Mouse (Mus musculus) midbrain, embryonic 12.5 days (tissue): ENCODE results near the gene Zfp27. TPM values are rescaled to one million over a fixed set of nuclear protein-coding genes. Genes with fewer than 3 reads are reported as not detected.

Experiments used
- ATAC-seq: fragments of 200-750 bp; cut with Nextera tagmentation; 2 replicates; pipeline ENCODE4 v1.8.0; 2017; ENCODE audit warnings: low read depth, moderate TSS enrichment, moderate library complexity; ENCODE audit not compliant: low FRiP score
- H3K27ac ChIP-seq: fragments of 300-500 bp; sonication (generic); replicated peaks from 2 replicates; pipeline ENCODE4 v1.5.1; 2016; ENCODE audit warnings: mild to moderate bottlenecking
- H3K27me3 ChIP-seq: fragments of 300-500 bp; sonication (generic); 2 replicates; pipeline ENCODE4 v1.6.1; 2016; ENCODE audit warnings: mild to moderate bottlenecking
- H3K36me3 ChIP-seq: fragments of 300-500 bp; sonication (generic); 2 replicates; pipeline ENCODE4 v1.6.1; 2016
- H3K4me1 ChIP-seq: fragments of 300-500 bp; sonication (generic); 2 replicates; pipeline ENCODE4 v1.6.1; 2016
- H3K4me2 ChIP-seq: fragments of 300-500 bp; sonication (generic); replicated peaks from 2 replicates; pipeline ENCODE4 v1.6.1; 2016; ENCODE audit warnings: mild to moderate bottlenecking, moderate library complexity
- H3K4me3 ChIP-seq: fragments of 300-500 bp; sonication (generic); 2 replicates; pipeline ENCODE4 v1.5.1; 2016; ENCODE audit warnings: mild to moderate bottlenecking
- H3K9ac ChIP-seq: fragments of 300-500 bp; sonication (generic); replicated peaks from 2 replicates; pipeline ENCODE4 v1.6.1; 2016; ENCODE audit warnings: mild to moderate bottlenecking, moderate library complexity
- H3K9me3 ChIP-seq: fragments of 300-500 bp; sonication (generic); 2 replicates; pipeline ENCODE4 v1.6.1; 2016; ENCODE audit warnings: mild to moderate bottlenecking
- WGBS: fragments of 180-500 bp; shearing (Covaris S2); methylation state at CpG from one replicate; pipeline ENCODE4 v1.1.7; 2016; 5-methylcytosine and 5-hydroxymethylcytosine counted together
- polyA plus RNA-seq: library from polyadenylated mRNA; unstranded; fragments of >200 nt; fragmentation: Nextera tagmentation; extraction: Ambion mirVana; gene quantifications from 2 replicates; pipeline ENCODE4 v1.2.1, GENCODE M21; 2016

Gene Zfp27
- polyA plus RNA-seq, 1 experiment from 2014 or later = 14.3 TPM

DNA sequence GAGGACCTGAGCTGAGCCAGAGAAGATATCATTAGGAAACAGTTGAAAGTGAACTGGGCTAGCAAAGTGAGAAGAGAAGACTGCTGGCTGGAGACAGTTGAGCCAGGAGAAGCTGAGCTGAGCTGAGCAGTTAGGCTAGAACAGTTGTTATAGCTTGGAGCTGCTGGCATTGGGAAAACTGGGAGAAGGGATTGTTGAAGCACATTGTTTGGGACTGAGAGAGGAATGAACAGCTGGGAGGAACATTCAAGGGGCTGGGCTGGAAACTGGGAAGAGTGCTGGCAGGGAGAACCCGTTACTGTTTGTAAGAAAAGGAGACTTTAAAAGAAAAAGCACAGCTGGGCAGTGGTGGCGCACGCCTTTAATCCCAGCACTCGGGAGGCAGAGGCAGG, 11.7 kb upstream of the Zfp27 start:
- no peak overlapping the region for H3K4me3 ChIP-seq
- no peak overlapping the region for H3K9ac ChIP-seq
- H3K27me3 ChIP-seq = no peaks in the 10 kb centered on the region
- no peak for ATAC-seq
- H3K36me3 ChIP-seq = peaks cover 37% of the 10 kb centered on the region
- H3K27ac ChIP-seq = no peak overlapping the region
- 84% methylated on average over 4 of the region's 4 CpGs for WGBS
- H3K9me3 ChIP-seq = 0 out of 2 replicates have a peak, but pooled peaks cover 3% of the 10 kb centered on the region
- H3K4me2 ChIP-seq = no peak overlapping the region
- H3K4me1 ChIP-seq = no peaks in the 10 kb centered on the region

DNA sequence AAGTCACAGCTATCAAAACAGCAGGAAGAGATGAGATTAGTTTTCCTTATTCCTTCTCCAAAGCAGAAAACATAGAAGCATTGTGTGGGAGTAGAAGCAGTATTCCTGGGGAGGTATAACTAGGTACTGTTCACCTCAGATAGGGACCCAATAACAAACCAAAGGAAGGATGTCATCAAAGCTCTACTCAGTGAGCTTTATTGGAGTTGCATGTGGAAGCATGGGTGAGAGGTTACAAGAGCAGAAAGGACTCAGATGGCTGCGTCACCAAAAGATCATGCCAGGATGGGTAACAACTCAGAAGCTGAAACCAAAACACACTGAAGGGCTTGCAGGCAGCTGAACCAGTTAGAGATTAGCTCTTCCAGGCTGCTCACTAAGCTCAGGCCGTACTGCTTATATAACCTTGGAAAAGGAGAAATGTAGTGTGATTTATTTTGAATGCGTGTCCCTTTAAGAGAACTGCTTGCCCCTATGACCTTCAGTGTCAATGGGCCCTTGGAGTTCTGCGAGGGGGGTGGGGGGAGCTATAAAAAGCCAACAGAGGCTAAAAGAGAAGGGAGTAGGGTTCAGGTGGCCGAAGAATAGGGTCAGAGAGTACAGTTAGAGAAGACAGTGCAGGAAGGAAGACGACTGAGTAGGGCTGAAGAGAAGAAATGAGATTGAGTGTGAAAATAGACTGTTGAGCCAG, 11.1 kb upstream of the Zfp27 start:
- 66% methylated on average over 6 of the region's 6 CpGs for WGBS

DNA sequence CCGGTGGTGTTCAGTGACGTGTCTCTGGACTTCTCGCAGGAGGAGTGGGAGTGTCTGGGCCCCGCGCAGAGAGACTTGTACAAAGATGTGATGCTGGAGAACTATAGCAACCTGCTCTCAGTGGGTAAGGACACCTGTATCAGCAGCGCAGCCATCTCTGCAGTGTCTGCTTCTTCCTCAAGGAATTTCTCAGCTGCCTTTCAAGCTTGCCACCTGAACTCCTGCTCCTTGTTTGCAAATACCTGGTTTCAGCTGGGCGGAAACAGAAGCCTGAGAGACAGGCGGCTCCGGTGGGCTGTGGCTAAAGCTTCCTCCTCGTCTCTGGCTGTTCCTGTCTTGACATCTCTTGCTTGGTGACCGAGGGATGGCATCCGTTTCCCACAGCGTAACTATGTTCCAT, 5.8 kb upstream of the Zfp27 start:
- Histone ChIP-seq H3K4me1 (peaks cover 18% of the 10 kb centered on the region), H3K27me3 (no peaks in the 10 kb centered on the region), H3K36me3 (peaks cover 56% of the 10 kb centered on the region), H3K4me2 (no peak overlapping the region), H3K27ac (no peak overlapping the region), H3K9ac (no peak overlapping the region), H3K9me3 (0 out of 2 replicates have a peak, but pooled peaks cover 3% of the 10 kb centered on the region), H3K4me3 (no peak overlapping the region)
- ATAC-seq = no peak
- 96% methylated on average over 13 of the region's 13 CpGs for WGBS

More for the DNA sequence above, 11.1 kb upstream of the Zfp27 start:
- H3K9me3 ChIP-seq = 0 out of 2 replicates have a peak, but pooled peaks cover 3% of the 10 kb centered on the region
- H3K4me1 ChIP-seq = no peaks in the 10 kb centered on the region
- H3K36me3 ChIP-seq = peaks cover 40% of the 10 kb centered on the region
- H3K4me2 ChIP-seq = no peak overlapping the region
- H3K27me3 ChIP-seq = no peaks in the 10 kb centered on the region
- no peak overlapping the region for H3K9ac ChIP-seq
- no peak overlapping the region for H3K27ac ChIP-seq
- no peak overlapping the region for H3K4me3 ChIP-seq
- no peak for ATAC-seq

- ATAC-seq = no peak
- Histone ChIP-seq H3K4me1 (peaks cover 24% of the 10 kb centered on the region), H3K9ac (no peak overlapping the region), H3K27ac (no peak overlapping the region), H3K27me3 (no peaks in the 10 kb centered on the region), H3K4me3 (no peak overlapping the region), H3K9me3 (0 out of 2 replicates have a peak, but pooled peaks cover 2% of the 10 kb centered on the region), H3K4me2 (peak overlapping the region; percentile 74; the same call in 1 of the 2 replicates), H3K36me3 (peaks cover 41% of the 10 kb centered on the region)
- 66% methylated on average over 2 of the region's 2 CpGs for WGBS
Measured at GRCm38 (mm10) chr7:29910252-29910651, 3.9 kb upstream of the Zfp27 start.

- under 1% methylated on average over 33 of the region's 33 CpGs for WGBS
- ATAC-seq = peak; percentile 85
Measured at GRCm38 (mm10) chr7:29908130-29908950, 2.0 kb upstream of the Zfp27 start, which contains the start of gene Zfp383. Zfp383 (plus strand) TSS chr7:29908223.

DNA sequence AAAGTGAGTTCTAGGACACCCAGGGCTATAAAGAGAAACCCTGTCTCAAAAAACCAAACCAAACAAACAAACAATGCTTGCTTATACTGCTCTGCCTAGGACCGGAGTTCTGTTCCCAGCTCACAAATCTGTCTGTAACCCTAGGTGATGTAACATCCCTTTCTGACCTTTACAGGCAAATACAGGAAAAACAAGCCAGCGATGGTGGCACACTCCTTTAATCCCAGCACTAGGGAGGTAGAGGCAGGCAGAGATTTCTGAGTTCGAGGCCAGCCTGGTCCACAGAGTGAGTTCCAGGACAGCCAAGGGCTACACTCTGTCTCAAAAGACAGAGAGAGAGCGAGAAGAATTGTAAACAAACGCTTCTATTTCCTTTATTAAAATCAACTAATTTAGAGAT, 834 bp upstream of the Zfp27 start:
- no peak for ATAC-seq
- WGBS = 94% methylated on average over 5 of the region's 5 CpGs
- no peaks in the 10 kb centered on the region for H3K9me3 ChIP-seq
- no peak overlapping the region for H3K9ac ChIP-seq
- H3K36me3 ChIP-seq = peaks cover 28% of the 10 kb centered on the region
- peak overlapping the region; percentile 63; the same call in 1 of the 2 replicates for H3K4me2 ChIP-seq
- peak overlapping the region; percentile 98 for H3K27ac ChIP-seq
- peaks cover 24% of the 10 kb centered on the region for H3K4me1 ChIP-seq
- no peaks in the 10 kb centered on the region for H3K27me3 ChIP-seq
- no peak overlapping the region for H3K4me3 ChIP-seq

More at GRCm38 (mm10) chr7:29908130-29908950, 2.0 kb upstream of the Zfp27 start, which contains the start of gene Zfp383:
- Histone ChIP-seq H3K9me3 (no peaks in the 10 kb centered on the region), H3K27ac (peak within 1 kb of the TSS; percentile 98), H3K36me3 (peaks cover 28% of the 10 kb centered on the region), H3K9ac (peak within 1 kb of the TSS; percentile 70), H3K4me3 (peak within 1 kb of the TSS; percentile 68), H3K27me3 (no peaks in the 10 kb centered on the region), H3K4me1 (peaks cover 24% of the 10 kb centered on the region), H3K4me2 (peak within 1 kb of the TSS; percentile 74)

DNA sequence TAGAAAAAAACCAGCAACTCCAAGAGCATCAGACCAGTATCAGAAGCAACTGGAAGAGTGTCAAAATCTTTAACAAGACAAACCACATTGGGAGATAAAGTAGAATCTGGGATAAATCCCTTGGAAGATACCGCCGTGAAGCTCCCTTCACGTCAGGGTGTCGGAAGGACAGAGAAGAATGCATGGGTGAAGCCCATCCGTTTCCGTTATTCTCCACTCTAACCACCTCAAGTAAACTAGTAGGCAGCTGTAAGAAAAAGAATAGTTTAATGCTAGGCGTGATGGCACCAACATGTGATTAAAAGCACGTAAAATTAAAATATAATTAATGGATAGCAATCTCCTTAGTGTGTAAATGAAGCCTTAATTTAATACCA, 298 bp upstream of the Zfp27 start:
- no peaks in the 10 kb centered on the region for H3K27me3 ChIP-seq
- WGBS = 13% methylated on average over 8 of the region's 8 CpGs

DNA sequence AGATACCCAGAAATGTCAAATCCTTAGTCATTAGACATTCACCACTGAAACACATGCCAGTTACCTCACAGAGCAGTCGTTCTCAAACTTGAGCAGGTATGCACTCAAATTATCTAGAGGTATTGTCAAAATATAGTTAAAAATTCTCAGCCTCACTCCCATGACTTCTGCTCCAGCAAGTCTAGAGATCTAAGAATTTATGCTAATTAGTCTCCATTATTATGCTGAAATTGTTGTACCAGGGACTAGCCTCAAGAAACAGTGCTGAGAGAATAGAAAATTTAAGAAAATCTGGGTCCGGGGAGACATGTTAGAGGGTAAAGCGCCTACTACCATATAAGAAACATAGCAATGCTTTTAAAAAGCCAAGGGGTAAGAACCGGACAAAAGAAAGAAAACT, 2.3 kb downstream of the Zfp27 start:
- WGBS = 97% methylated on average over 4 of the region's 4 CpGs
- H3K4me2 ChIP-seq = no peak overlapping the region
- peaks cover 10% of the 10 kb centered on the region for H3K4me1 ChIP-seq
- H3K36me3 ChIP-seq = peaks cover 44% of the 10 kb centered on the region
- H3K9ac ChIP-seq = no peak overlapping the region
- no peak for ATAC-seq
- no peak overlapping the region for H3K27ac ChIP-seq
- no peak overlapping the region for H3K4me3 ChIP-seq
- H3K9me3 ChIP-seq = no peaks in the 10 kb centered on the region
- H3K27me3 ChIP-seq = no peaks in the 10 kb centered on the region

More for the DNA sequence above, 298 bp upstream of the Zfp27 start:
- no peaks in the 10 kb centered on the region for H3K9me3 ChIP-seq
- H3K4me3 ChIP-seq = peak overlapping the region; percentile 63
- peaks cover 25% of the 10 kb centered on the region for H3K36me3 ChIP-seq
- no peak for ATAC-seq
- H3K27ac ChIP-seq = peak overlapping the region; percentile 98
- H3K9ac ChIP-seq = peak overlapping the region; percentile 62
- H3K4me2 ChIP-seq = peak overlapping the region; percentile 63
- peaks cover 24% of the 10 kb centered on the region for H3K4me1 ChIP-seq

DNA sequence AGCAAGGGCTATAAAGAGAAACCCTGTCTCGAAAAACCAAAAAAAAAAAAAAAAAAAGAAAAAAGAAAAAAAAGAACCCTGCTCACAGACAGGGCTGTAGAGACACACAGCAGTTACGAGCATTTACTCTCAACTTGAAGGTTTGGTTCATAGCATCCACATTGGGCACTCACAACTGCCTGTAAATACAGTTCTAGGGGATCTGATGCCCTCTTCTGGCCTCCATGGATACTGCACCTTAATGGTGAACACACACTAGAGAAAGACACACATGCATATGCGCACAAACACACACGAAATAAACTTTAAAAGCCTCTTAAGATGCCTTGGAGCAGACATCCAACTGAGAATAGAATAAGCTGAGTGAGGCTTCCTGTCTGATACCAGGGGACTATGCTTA, 8.0 kb downstream of the Zfp27 start:
- no peak overlapping the region for H3K9ac ChIP-seq
- WGBS = 96% methylated on average over 3 of the region's 4 CpGs
- no peak overlapping the region for H3K4me2 ChIP-seq
- H3K4me1 ChIP-seq = no peaks in the 10 kb centered on the region
- peaks cover 94% of the 10 kb centered on the region for H3K36me3 ChIP-seq
- H3K27me3 ChIP-seq = no peaks in the 10 kb centered on the region
- no peak overlapping the region for H3K27ac ChIP-seq
- no peak overlapping the region for H3K4me3 ChIP-seq
- H3K9me3 ChIP-seq = peaks cover 35% of the 10 kb centered on the region
- no peak for ATAC-seq

DNA sequence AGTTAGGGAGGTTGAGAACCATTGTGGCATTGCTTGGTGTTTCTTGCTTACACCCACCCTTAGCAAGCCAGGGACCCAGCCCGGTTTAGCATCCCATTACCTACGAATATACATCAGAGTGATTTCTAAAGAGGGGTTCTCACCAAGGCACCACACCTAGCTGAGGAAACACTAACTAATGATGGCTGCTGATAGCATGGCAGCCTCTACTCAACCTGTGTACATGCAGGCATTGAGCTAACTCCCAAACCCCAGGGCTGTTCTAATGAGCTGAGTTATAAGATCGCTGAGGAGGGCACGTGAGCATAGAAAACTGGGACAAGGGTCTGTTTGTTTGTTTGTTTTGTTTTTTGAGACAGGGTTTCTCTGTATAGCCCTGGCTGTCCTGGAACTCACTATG, 13.6 kb downstream of the Zfp27 start:
- peaks cover 51% of the 10 kb centered on the region for H3K9me3 ChIP-seq
- H3K4me1 ChIP-seq = no peaks in the 10 kb centered on the region
- no peak overlapping the region for H3K27ac ChIP-seq
- no peak for ATAC-seq
- WGBS = 96% methylated on average over 4 of the region's 4 CpGs
- H3K4me3 ChIP-seq = no peak overlapping the region
- no peak overlapping the region for H3K4me2 ChIP-seq
- no peaks in the 10 kb centered on the region for H3K27me3 ChIP-seq
- H3K36me3 ChIP-seq = peaks cover 81% of the 10 kb centered on the region
- no peak overlapping the region for H3K9ac ChIP-seq

- Histone ChIP-seq H3K4me2 (no peak overlapping the region), H3K4me3 (no peak overlapping the region), H3K27me3 (no peaks in the 10 kb centered on the region), H3K36me3 (peaks cover 60% of the 10 kb centered on the region), H3K9ac (no peak overlapping the region), H3K9me3 (peaks cover 57% of the 10 kb centered on the region), H3K4me1 (no peaks in the 10 kb centered on the region), H3K27ac (no peak overlapping the region)
- ATAC-seq = no peak
- WGBS = 95% methylated on average over 7 of the region's 7 CpGs
Measured at GRCm38 (mm10) chr7:29890501-29890900, 15.9 kb downstream of the Zfp27 start.

DNA sequence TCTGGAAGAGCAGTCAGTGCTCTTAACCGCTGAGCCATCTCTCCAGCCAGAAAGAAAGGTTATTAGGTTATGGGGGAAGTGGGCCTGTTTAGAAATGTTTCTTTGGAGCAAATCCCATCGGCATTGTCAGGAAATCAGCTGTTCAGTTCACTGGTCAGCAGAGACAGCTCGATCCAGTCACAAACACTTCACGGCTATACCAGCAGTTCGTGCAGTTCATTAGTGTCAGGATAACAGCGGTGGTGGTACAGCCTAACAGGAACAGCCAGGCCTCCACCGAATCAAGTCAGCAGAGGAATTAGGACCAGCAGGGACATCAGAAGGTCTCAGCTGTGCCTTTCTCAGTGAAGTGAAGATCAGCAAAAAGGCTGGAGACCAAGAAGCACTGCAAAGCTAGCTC, 25.5 kb downstream of the Zfp27 start:
- WGBS = 92% methylated on average over 7 of the region's 7 CpGs
- no peak overlapping the region for H3K4me3 ChIP-seq
- H3K36me3 ChIP-seq = peaks cover 24% of the 10 kb centered on the region
- no peaks in the 10 kb centered on the region for H3K27me3 ChIP-seq
- no peaks in the 10 kb centered on the region for H3K4me1 ChIP-seq
- peaks cover 24% of the 10 kb centered on the region for H3K9me3 ChIP-seq
- H3K9ac ChIP-seq = no peak overlapping the region
- ATAC-seq = no peak
- H3K4me2 ChIP-seq = no peak overlapping the region
- no peak overlapping the region for H3K27ac ChIP-seq
